Comparison of ENCODE assay signal across 33 mouse cellular contexts in the genomic region with DNA sequence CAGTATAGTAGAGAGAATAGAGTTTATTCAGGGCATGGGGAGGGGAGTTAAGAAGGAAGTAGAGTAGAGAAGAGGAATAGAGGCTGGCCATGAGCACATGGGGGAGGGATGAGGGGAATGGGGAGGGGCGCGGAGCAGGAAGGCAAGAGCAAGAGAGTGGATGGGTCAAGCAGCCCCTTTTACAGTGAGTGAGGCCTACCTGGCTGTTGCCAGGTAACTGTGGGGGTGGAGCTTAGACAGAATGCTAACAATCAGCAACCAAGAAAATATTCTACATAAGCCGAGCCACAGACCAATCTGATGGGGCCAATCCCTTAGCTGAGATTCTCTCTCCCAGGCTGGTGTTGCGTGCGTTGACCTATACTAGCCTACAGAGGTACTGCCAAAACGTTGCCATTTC. TPM values are rescaled to one million over a fixed set of nuclear protein-coding genes. Genes with fewer than 3 reads are reported as not detected.
DNase-seq lines count a peak whose midpoint lies in the region; ATAC-seq and TF ChIP-seq lines count a peak whose summit lies in the region.
"Had no signal": no experiment of that assay in that cellular context is flagged by ENCODE, and none has a peak within 500 bp of the region (broad histone marks: within the 10 kb centered on the region; RNA-seq: fewer than 3 reads in every experiment).

No protein-coding gene starts in this region.

- no peak for TF ChIP-seq CTCF in liver, adult 2 months (IDR thresholded peaks at IDR 0.05; ENCODE audit: low read depth, low read length)
- TF ChIP-seq CTCF in forebrain, postnatal 0 days (IDR thresholded peaks at IDR 0.05; ENCODE audit: low read depth) = no peak

- peaks cover 23% of the 10 kb centered on the region for H3K4me1 ChIP-seq in liver, adult 2 months (ENCODE audit: control insufficient read depth, insufficient read depth, low read length)
- H3K4me1 ChIP-seq in liver, embryonic 15.5 days (replicated peaks) = peaks cover 68% of the 10 kb centered on the region
- H3K4me1 ChIP-seq in forebrain, postnatal 0 days (ENCODE audit: insufficient read depth) = 0 out of 2 replicates have a peak, but pooled peaks cover 7% of the 10 kb centered on the region

- no peak for ATAC-seq in liver, embryonic 15.5 days (ENCODE audit: insufficient read depth)
- no peak for ATAC-seq in forebrain, postnatal 0 days
- ATAC-seq: CD4-positive, CD25-positive, alpha-beta regulatory T cell, adult 4 months; forebrain, embryonic 13.5 days; midbrain, embryonic 16.5 days had no signal

- H3K9ac ChIP-seq in liver, adult 2 months (ENCODE audit: low read depth, low read length) = no peak overlapping the region
- H3K9ac ChIP-seq in liver, embryonic 15.5 days = no peak overlapping the region
- H3K9ac ChIP-seq in forebrain, postnatal 0 days = no peak overlapping the region
- H3K9ac ChIP-seq: embryonic facial prominence, embryonic 15.5 days; forebrain, embryonic 13.5 days; heart, embryonic 12.5 days; hindbrain, embryonic 13.5 days; liver, embryonic 14.5 days had no signal

- H3K4me2 ChIP-seq in liver, embryonic 15.5 days = no peak overlapping the region
- H3K4me2 ChIP-seq in forebrain, postnatal 0 days (ENCODE audit: low read depth) = no peak overlapping the region
- H3K4me2 ChIP-seq: embryonic facial prominence, embryonic 15.5 days; forebrain, embryonic 13.5 days; heart, embryonic 12.5 days; hindbrain, embryonic 13.5 days; midbrain, embryonic 11.5 days had no signal

- 91% methylated on average over 6 of the region's 6 CpGs for WGBS in liver, adult 2 months
- WGBS in liver, embryonic 15.5 days (ENCODE audit: insufficient replicate concordance) = 72% methylated on average over 6 of the region's 6 CpGs
- 93% methylated on average over 6 of the region's 6 CpGs for WGBS in forebrain, postnatal 0 days

- no peaks in the 10 kb centered on the region for H3K36me3 ChIP-seq in liver, adult 2 months (ENCODE audit: control insufficient read depth, insufficient read depth, low read length)
- no peaks in the 10 kb centered on the region for H3K36me3 ChIP-seq in liver, embryonic 15.5 days (replicated peaks)
- H3K36me3 ChIP-seq in forebrain, postnatal 0 days (ENCODE audit: insufficient read depth) = no peaks in the 10 kb centered on the region
- H3K36me3 ChIP-seq: embryonic facial prominence, embryonic 10.5 days; embryonic facial prominence, embryonic 15.5 days; G1E; heart, embryonic 12.5 days; hindbrain, embryonic 13.5 days had no signal

- no peaks in the 10 kb centered on the region for H3K27me3 ChIP-seq in liver, adult 2 months (ENCODE audit: control insufficient read depth, insufficient read depth, low read length)
- no peaks in the 10 kb centered on the region for H3K27me3 ChIP-seq in liver, embryonic 15.5 days
- no peaks in the 10 kb centered on the region for H3K27me3 ChIP-seq in forebrain, postnatal 0 days (ENCODE audit: insufficient read depth, low read length)
- H3K27me3 ChIP-seq: embryonic facial prominence, embryonic 15.5 days; heart, embryonic 12.5 days had no signal

- H3K79me2 ChIP-seq in liver, adult 2 months (ENCODE audit: control insufficient read depth, insufficient read depth, low read length) = no peaks in the 10 kb centered on the region

- no peak overlapping the region for H3K4me3 ChIP-seq in liver, adult 2 months (ENCODE audit: insufficient read depth, low read depth, low read length)
- no peak overlapping the region for H3K4me3 ChIP-seq in liver, embryonic 15.5 days (replicated peaks)
- no peak overlapping the region for H3K4me3 ChIP-seq in forebrain, postnatal 0 days (ENCODE audit: low read depth, low read length)
- H3K4me3 ChIP-seq: embryonic facial prominence, embryonic 10.5 days; embryonic facial prominence, embryonic 15.5 days; forebrain, embryonic 13.5 days; heart, adult 2 months; heart, embryonic 12.5 days; hindbrain, embryonic 13.5 days had no signal

- H3K9me3 ChIP-seq in liver, embryonic 15.5 days (replicated peaks) = no peaks in the 10 kb centered on the region
- H3K9me3 ChIP-seq in forebrain, postnatal 0 days (ENCODE audit: low read length) = no peaks in the 10 kb centered on the region
- H3K9me3 ChIP-seq: embryonic facial prominence, embryonic 10.5 days; embryonic facial prominence, embryonic 15.5 days; forebrain, embryonic 13.5 days; hindbrain, embryonic 13.5 days had no signal

- TF ChIP-seq POLR2A in liver, adult 2 months (IDR thresholded peaks at IDR 0.05; ENCODE audit: extremely low read depth, insufficient read depth, low read length) = no peak

- peak overlapping the region; percentile 72 for H3K27ac ChIP-seq in liver, adult 2 months (replicated peaks; ENCODE audit: insufficient read depth, low read depth, low read length)
- peak overlapping the region; percentile 74 for H3K27ac ChIP-seq in liver, embryonic 15.5 days (replicated peaks)
- no peak overlapping the region for H3K27ac ChIP-seq in forebrain, postnatal 0 days (ENCODE audit: low read depth, low read length)
- H3K27ac ChIP-seq: embryonic facial prominence, embryonic 10.5 days; embryonic facial prominence, embryonic 15.5 days; forebrain, embryonic 13.5 days; hindbrain, embryonic 13.5 days; liver, embryonic 14.5 days; stomach, postnatal 0 days had no signal

- no peak for DNase-seq in liver, adult 2 months (ENCODE audit: extremely low read depth, low read depth, low spot score)
- DNase-seq in liver (no peak), R1 (ENCODE audit: low read depth, low spot score) (peak; percentile 77)
- DNase-seq in gastrocnemius, adult 8-10 months (ENCODE audit: low spot score in 2 of 2) = no peak
- DNase-seq in gastrocnemius, postnatal 4 days (ENCODE audit: low spot score in 2 of 2) = no peak
- DNase-seq in forebrain, postnatal 0 days = no peak
- DNase-seq: adrenal gland, postnatal 14 days; cerebellum, adult 11-12 months; cerebellum, postnatal 10 days; gastrocnemius, postnatal 36 days; heart, postnatal 4 days; kidney, postnatal 10 days; lung, postnatal 36 days; right cerebral cortex, adult 18-20 months; thymus, postnatal 4 days had no signal

RNA-seq across cellular contexts. Expression of gene Katnal1, which starts 26.5 kb away (rescaled TPM):
- total RNA-seq in liver, adult 2 months (2014; rRNA removed) = 3.9 and 4.2 TPM in 2 replicates
- polyA plus RNA-seq in liver, adult 2 months (2012; rRNA removed) = 1.5 and 2.0 TPM in 2 replicates
- 8.1 and 9.0 TPM in 2 replicates for polyA plus RNA-seq in liver, embryonic 15.5 days (2015; fragmentation: Nextera tagmentation; extraction: Ambion mirVana)
- 1 to 10 TPM; 4.3 to 5.3 (median 4.5) TPM for total RNA-seq in gastrocnemius, adult 8-10 months (2022)
- total RNA-seq in gastrocnemius, postnatal 4 days (2021) = 10 to 100 TPM; 10.4 to 12.4 TPM
- 45.0 and 47.9 TPM in 2 replicates for total RNA-seq in forebrain, postnatal 0 days (2014; rRNA removed)
- polyA plus RNA-seq in forebrain, postnatal 0 days (2015; fragmentation: Nextera tagmentation; extraction: Ambion mirVana) = 18.0 and 24.0 TPM in 2 replicates
- polyA plus RNA-seq: G1E had no signal

RNA-seq across cellular contexts. Expression of gene Gm42791, which starts 39.4 kb away (rescaled TPM):
- total RNA-seq in liver, adult 2 months (2014; rRNA removed) = not detected in 2 replicates
- polyA plus RNA-seq in liver, adult 2 months (2012; rRNA removed) = not detected in 2 replicates
- polyA plus RNA-seq in liver, embryonic 15.5 days (2015; fragmentation: Nextera tagmentation; extraction: Ambion mirVana) = 1.1 TPM in 1 of 2 replicates, not detected in the other
- 1 to 10 TPM; 2.1 to 2.7 (median 2.5) TPM for total RNA-seq in gastrocnemius, adult 8-10 months (2022)
- 1 to 10 TPM; 1.5 to 3.6 TPM for total RNA-seq in gastrocnemius, postnatal 4 days (2021)
- not detected in 2 replicates for total RNA-seq in forebrain, postnatal 0 days (2014; rRNA removed)
- polyA plus RNA-seq in forebrain, postnatal 0 days (2015; fragmentation: Nextera tagmentation; extraction: Ambion mirVana) = 2.0 and 5.7 TPM in 2 replicates
- total RNA-seq: G1E; megakaryocyte, adult 5-6 weeks had no signal
- polyA plus RNA-seq: cortical plate, adult 2 months; frontal cortex, adult 2 months; G1E; heart, adult 2 months; heart, embryonic 12.5 days; large intestine, adult 2 months; liver, embryonic 14.5 days; spleen, adult 2 months had no signal
